Mouse (Mus musculus) bone marrow, adult 2 months (tissue): ENCODE data around the gene Pnp.

Experiments used
- CTCF ChIP-seq: fragments of 200-500 bp; IDR thresholded peaks from 2 replicates; pipeline ENCODE4 v1.5.1; 2011; ENCODE audit warnings: low read length, control low read depth; ENCODE audit not compliant: control insufficient read depth, insufficient read depth
- POLR2A ChIP-seq: fragments of 200-500 bp; IDR thresholded peaks from 2 replicates; pipeline ENCODE4 v1.6.1; 2011; ENCODE audit warnings: low read depth, mild to moderate bottlenecking, control low read depth, low read length, borderline replicate concordance; ENCODE audit not compliant: control insufficient read depth

DNA sequence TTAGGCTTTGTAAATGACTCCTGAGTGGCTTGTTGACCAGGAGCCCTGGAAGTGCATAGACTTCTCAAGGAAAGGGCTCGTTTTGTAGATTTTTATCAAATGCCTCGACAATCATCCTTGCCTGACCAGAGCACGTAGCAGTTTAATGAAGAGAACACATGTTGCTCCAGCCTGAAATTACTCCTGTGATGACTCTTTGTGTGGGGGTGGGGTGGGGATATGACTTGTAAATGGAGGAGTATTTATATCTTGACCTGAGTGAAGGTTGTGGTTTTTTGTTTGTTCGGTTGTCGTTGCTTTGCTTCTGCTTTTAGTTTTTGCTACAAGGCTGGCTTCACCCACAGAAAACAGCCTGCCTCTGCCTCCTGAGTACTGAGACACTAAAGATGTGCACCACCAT lies 51.0 kb downstream of the Pnp start:
- TF ChIP-seq CTCF (no peak), POLR2A (no peak)
